16 mouse cellular contexts compared by ENCODE assay signal in genomic region chr9:119796791-119797190, GRCm38 (mm10). TPM values are rescaled to one million over a fixed set of nuclear protein-coding genes. Genes with fewer than 3 reads are reported as not detected.
"Had no signal": no experiment of that assay in that cellular context is flagged by ENCODE, and none has a peak within 500 bp of the region (broad histone marks: within the 10 kb centered on the region; RNA-seq: fewer than 3 reads in every experiment).

No protein-coding gene starts in this region.

- H3K4me2 ChIP-seq: kidney, embryonic 15.5 days; liver, embryonic 11.5 days; liver, embryonic 15.5 days; midbrain, embryonic 15.5 days; neural tube, embryonic 15.5 days; stomach, embryonic 15.5 days had no signal

- H3K27ac ChIP-seq: kidney, embryonic 15.5 days; limb, embryonic 10.5 days; liver, embryonic 15.5 days; midbrain, embryonic 15.5 days; neural tube, embryonic 15.5 days; stomach, embryonic 15.5 days had no signal

- H3K4me1 ChIP-seq: liver, embryonic 15.5 days; midbrain, embryonic 15.5 days; stomach, embryonic 15.5 days had no signal

- ATAC-seq: lung, postnatal 0 days; midbrain, embryonic 15.5 days had no signal

- H3K9ac ChIP-seq: kidney, embryonic 15.5 days; liver, embryonic 15.5 days; midbrain, embryonic 15.5 days; neural tube, embryonic 15.5 days; stomach, embryonic 15.5 days had no signal

- H3K4me3 ChIP-seq: kidney, embryonic 15.5 days; limb, embryonic 10.5 days; liver, embryonic 15.5 days; midbrain, embryonic 15.5 days; neural tube, embryonic 15.5 days; stomach, embryonic 15.5 days had no signal

- H3K27me3 ChIP-seq: kidney, embryonic 15.5 days; liver, embryonic 15.5 days; midbrain, embryonic 15.5 days; neural tube, embryonic 15.5 days; stomach, embryonic 15.5 days had no signal

- DNase-seq: kidney, adult 2 months; kidney, postnatal 14 days; lung, adult 2 months; lung, postnatal 36 days; right cerebral cortex, postnatal 4 days; spleen, adult 18-20 months; thymus, postnatal 36 days had no signal

- H3K36me3 ChIP-seq: kidney, embryonic 15.5 days; limb, embryonic 10.5 days; liver, embryonic 15.5 days; midbrain, embryonic 15.5 days; neural tube, embryonic 15.5 days; stomach, embryonic 15.5 days had no signal

- H3K9me3 ChIP-seq: limb, embryonic 10.5 days; liver, embryonic 15.5 days; midbrain, embryonic 15.5 days; neural tube, embryonic 15.5 days; stomach, embryonic 15.5 days had no signal

RNA-seq across cellular contexts. Expression of gene Scn11a, which starts 28.5 kb away (rescaled TPM):
- polyA plus RNA-seq: lung, postnatal 0 days; neural tube, embryonic 11.5 days had no signal
